17 mouse cellular contexts compared by ENCODE assay signal in the genomic region with DNA sequence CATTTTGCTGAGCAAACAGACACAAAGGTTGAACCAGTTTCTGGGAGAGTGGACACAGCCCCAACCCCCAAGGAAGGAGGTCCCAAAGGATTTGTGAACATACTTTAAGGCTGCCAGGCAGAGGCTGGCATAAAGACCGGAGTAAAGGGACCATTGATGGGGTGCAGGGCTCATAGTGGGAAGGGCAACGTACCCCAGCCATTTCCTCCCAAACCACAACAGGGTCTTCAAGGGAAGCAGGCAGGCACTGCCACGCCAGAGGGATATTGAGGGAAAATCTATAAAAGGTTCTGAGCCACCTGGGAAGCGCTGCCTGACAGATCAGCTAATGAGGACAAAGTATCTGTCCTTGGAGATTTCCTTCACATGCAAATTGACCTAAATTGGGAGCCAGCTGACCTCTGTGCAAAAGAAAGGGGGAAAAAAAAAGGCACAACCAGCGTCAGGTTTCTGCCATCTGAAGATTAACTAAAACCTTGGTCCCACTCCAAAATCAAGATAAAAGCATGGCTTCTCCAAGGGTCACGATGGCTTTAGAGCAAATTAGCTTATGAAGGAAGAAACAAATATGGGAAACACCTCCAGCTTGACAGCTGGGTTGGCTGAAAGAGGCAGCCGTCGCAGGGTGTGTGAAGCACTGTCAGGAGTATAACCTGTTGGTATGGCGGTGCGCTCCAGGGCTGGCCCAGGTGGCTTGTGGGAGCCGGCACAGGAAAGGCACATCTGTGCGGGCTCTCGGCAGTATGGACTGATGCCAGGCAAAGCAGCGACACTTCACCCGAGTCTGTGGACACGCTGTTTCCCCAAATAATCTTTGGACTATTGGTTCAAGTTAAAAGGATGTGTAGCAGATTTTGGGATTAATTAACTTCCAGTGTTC.
DNase-seq lines count a peak whose midpoint lies in the region; ATAC-seq and TF ChIP-seq lines count a peak whose summit lies in the region.
"Had no signal": no experiment of that assay in that cellular context is flagged by ENCODE, and none has a peak within 500 bp of the region (broad histone marks: within the 10 kb centered on the region; RNA-seq: fewer than 3 reads in every experiment).

No protein-coding gene starts in this region.

- H3K4me3 ChIP-seq in hindbrain, embryonic 12.5 days: no peak overlapping the region
- H3K4me3 ChIP-seq in hindbrain, embryonic 14.5 days (replicated peaks; ENCODE audit: low read length): no peak overlapping the region
- no peak overlapping the region for H3K4me3 ChIP-seq in layer of hippocampus, adult 2 months
- H3K4me3 ChIP-seq: forebrain, embryonic 10.5 days; heart, embryonic 12.5 days; limb, embryonic 15.5 days; neural tube, embryonic 12.5 days; stomach, embryonic 15.5 days had no signal

- H3K9ac ChIP-seq in hindbrain, embryonic 12.5 days: no peak overlapping the region
- no peak overlapping the region for H3K9ac ChIP-seq in hindbrain, embryonic 14.5 days
- H3K9ac ChIP-seq: heart, embryonic 12.5 days; limb, embryonic 15.5 days; neural tube, embryonic 12.5 days; stomach, embryonic 15.5 days had no signal

- no peaks in the 10 kb centered on the region for H3K27me3 ChIP-seq in hindbrain, embryonic 12.5 days
- no peaks in the 10 kb centered on the region for H3K27me3 ChIP-seq in hindbrain, embryonic 14.5 days (ENCODE audit: control insufficient read depth, insufficient read depth, low read length)
- H3K27me3 ChIP-seq: heart, embryonic 12.5 days; limb, embryonic 15.5 days; neural tube, embryonic 12.5 days; stomach, embryonic 15.5 days had no signal

- H3K4me1 ChIP-seq in hindbrain, embryonic 12.5 days: peaks cover 24% of the 10 kb centered on the region
- H3K4me1 ChIP-seq in hindbrain, embryonic 14.5 days (replicated peaks; ENCODE audit: control insufficient read depth, insufficient read depth, low read length): peaks cover 23% of the 10 kb centered on the region

- no peak for DNase-seq in hindbrain, embryonic 14.5 days (ENCODE audit: low spot score)
- no peak for DNase-seq in layer of hippocampus, adult 2 months (ENCODE audit: low spot score in 2 of 2)
- DNase-seq in layer of hippocampus, postnatal 14 days (ENCODE audit: low spot score in 2 of 2): no peak
- DNase-seq in brain, embryonic 14.5 days (ENCODE audit: low read depth): peak; percentile 75
- peak; percentile 55 to 65 for DNase-seq in kidney, postnatal 36 days
- no peak for DNase-seq in lung, postnatal 36 days
- DNase-seq: layer of hippocampus, adult 9-11 months; lung, adult 18-20 months; right cerebral cortex, postnatal 14 days; thymus, adult 2 months had no signal

- WGBS in hindbrain, embryonic 12.5 days: 60% methylated on average over 16 of the region's 16 CpGs
- WGBS in hindbrain, embryonic 14.5 days: 44% methylated on average over 16 of the region's 16 CpGs

- TF ChIP-seq CTCF in layer of hippocampus, adult 2 months (conservative IDR thresholded peaks at IDR 0.05): no peak
- TF ChIP-seq CTCF in brain, embryonic 14.5 days (IDR thresholded peaks at IDR 0.05; ENCODE audit: borderline replicate concordance, extremely low read depth, insufficient read depth, insufficient read length): no peak

- 0 out of 2 replicates have a peak, but pooled peaks have one; percentile 49 for ATAC-seq in hindbrain, embryonic 12.5 days (ENCODE audit: low FRiP score)
- ATAC-seq in hindbrain, embryonic 14.5 days (ENCODE audit: low FRiP score): no peak

- H3K9me3 ChIP-seq in hindbrain, embryonic 12.5 days (replicated peaks): no peaks in the 10 kb centered on the region
- H3K9me3 ChIP-seq in hindbrain, embryonic 14.5 days (ENCODE audit: control insufficient read depth, low read length): no peaks in the 10 kb centered on the region
- H3K9me3 ChIP-seq: forebrain, embryonic 10.5 days; G1E; heart, embryonic 12.5 days; limb, embryonic 15.5 days; neural tube, embryonic 12.5 days; stomach, embryonic 15.5 days had no signal

- no peak for TF ChIP-seq POLR2A in brain, embryonic 14.5 days (IDR thresholded peaks at IDR 0.05; ENCODE audit: borderline replicate concordance, extremely low read depth, insufficient read depth, insufficient read length, poor library complexity, severe bottlenecking)

- no peaks in the 10 kb centered on the region for H3K36me3 ChIP-seq in hindbrain, embryonic 12.5 days
- H3K36me3 ChIP-seq in hindbrain, embryonic 14.5 days (replicated peaks; ENCODE audit: control insufficient read depth, insufficient read depth): peaks cover 3% of the 10 kb centered on the region; the same call in 1 of the 2 replicates
- H3K36me3 ChIP-seq: G1E; heart, embryonic 12.5 days; neural tube, embryonic 12.5 days; stomach, embryonic 15.5 days had no signal

- H3K27ac ChIP-seq in hindbrain, embryonic 12.5 days: 0 out of 2 replicates have a peak overlapping the region, but pooled peaks have one; percentile 8
- no peak overlapping the region for H3K27ac ChIP-seq in hindbrain, embryonic 14.5 days
- 0 out of 2 replicates have a peak overlapping the region, but pooled peaks have one; percentile 81 for H3K27ac ChIP-seq in layer of hippocampus, adult 2 months
- H3K27ac ChIP-seq: forebrain, embryonic 10.5 days; limb, embryonic 15.5 days; neural tube, embryonic 12.5 days; stomach, embryonic 15.5 days had no signal

- no peak overlapping the region for H3K4me2 ChIP-seq in hindbrain, embryonic 12.5 days (replicated peaks)
- H3K4me2 ChIP-seq in hindbrain, embryonic 14.5 days (replicated peaks): no peak overlapping the region
- H3K4me2 ChIP-seq: heart, embryonic 12.5 days; limb, embryonic 15.5 days; neural tube, embryonic 12.5 days; stomach, embryonic 15.5 days had no signal

Comparison
In these comparisons a context has a peak if more than half of its experiments do, and no peak if none do; other contexts are left out.
1. DNase-seq: peak in brain, embryonic 14.5 days (single experiment) and kidney, postnatal 36 days (2 of 2); none in hindbrain, embryonic 14.5 days (single experiment), layer of hippocampus, adult 2 months (0 of 2), layer of hippocampus, postnatal 14 days (0 of 2) and lung, postnatal 36 days (single experiment).